Mouse (Mus musculus): ENCODE measurements around the gene Tex21. TPM values are rescaled to one million over a fixed set of nuclear protein-coding genes. Genes with fewer than 3 reads are reported as not detected.

Tex21 gene
- polyA plus RNA-seq, 1 experiment: not detected

DNA sequence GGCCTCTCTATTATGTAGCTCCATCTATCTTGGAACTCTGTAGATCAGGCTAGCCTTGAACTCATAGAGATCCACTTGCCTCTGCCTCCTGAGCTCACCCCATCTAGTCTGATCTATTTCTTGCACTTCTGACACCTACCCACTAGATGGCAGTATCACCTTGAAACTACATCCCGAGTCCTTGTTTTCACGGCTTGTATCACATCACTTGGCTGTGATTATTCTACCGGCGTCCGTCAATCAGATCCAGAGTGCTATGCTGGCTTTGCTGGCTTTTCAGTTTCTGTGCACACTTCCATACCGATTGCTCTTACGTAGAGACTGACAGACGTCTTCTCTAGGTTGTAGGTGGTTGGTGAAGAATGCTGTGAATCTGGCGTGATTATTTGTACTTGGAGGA lies 20.3 kb upstream of the Tex21 start:
- Histone ChIP-seq H3ac (ENCODE audit: control insufficient read depth, insufficient read length, low read depth) (no peak overlapping the region), H3K4me3 (ENCODE audit: insufficient read depth, poor library complexity, severe bottlenecking) (no peak overlapping the region), H3K36me3 (ENCODE audit: control insufficient read depth, insufficient read depth) (peaks cover 44% of the 10 kb centered on the region), H3K27me3 (ENCODE audit: control insufficient read depth, insufficient read depth, insufficient read length) (no peaks in the 10 kb centered on the region), H3K79me2 (ENCODE audit: control insufficient read depth, insufficient read depth) (peaks cover 78% of the 10 kb centered on the region), H3K79me3 (ENCODE audit: low read depth) (peaks cover 64% of the 10 kb centered on the region)
- TF ChIP-seq FOSL1 (IDR thresholded peaks at IDR 0.05; ENCODE audit: insufficient read depth, low read length, poor library complexity, severe bottlenecking): no peak
- TF ChIP-seq MYOG (IDR thresholded peaks at IDR 0.05; ENCODE audit: control insufficient read depth, extremely low read depth, insufficient read length): no peak
- no peak for TF ChIP-seq CEBPB (IDR thresholded peaks at IDR 0.05; ENCODE audit: low read depth)
- TF ChIP-seq CTCF (IDR thresholded peaks at IDR 0.05; ENCODE audit: control insufficient read depth, insufficient read depth, insufficient read length): no peak
- no peak for TF ChIP-seq MAX (IDR thresholded peaks at IDR 0.05)
- no peak for TF ChIP-seq USF1 (IDR thresholded peaks at IDR 0.05; ENCODE audit: low read depth)
- TF ChIP-seq MYOD1 (IDR thresholded peaks at IDR 0.05; ENCODE audit: control insufficient read depth, insufficient read length, low read depth): no peak

DNA sequence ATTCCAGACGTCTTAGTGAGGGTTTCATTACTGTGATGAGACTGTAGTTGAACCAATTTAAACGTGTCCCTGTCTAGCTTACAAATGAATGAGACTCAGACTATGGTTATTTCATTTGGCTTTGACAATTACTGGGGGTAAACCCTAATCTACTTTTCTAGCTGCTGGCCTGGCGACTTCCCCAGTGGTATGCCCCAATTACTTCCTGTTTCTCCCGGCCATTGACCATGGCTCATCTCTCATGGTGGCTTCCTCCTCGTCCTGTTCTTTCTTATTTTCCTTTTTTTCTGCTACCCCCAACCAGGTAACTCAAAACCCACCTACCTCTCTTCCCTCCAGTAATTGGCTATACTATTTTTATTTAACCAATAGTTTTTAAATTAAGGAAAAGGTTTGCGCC lies 18.5 kb upstream of the Tex21 start:
- Histone ChIP-seq H3K79me3 (ENCODE audit: low read depth) (peaks cover 79% of the 10 kb centered on the region), H3ac (ENCODE audit: control insufficient read depth, insufficient read length, low read depth) (no peak overlapping the region), H3K79me2 (ENCODE audit: control insufficient read depth, insufficient read depth) (peaks cover 97% of the 10 kb centered on the region), H3K4me3 (ENCODE audit: insufficient read depth, poor library complexity, severe bottlenecking) (no peak overlapping the region), H3K27me3 (ENCODE audit: control insufficient read depth, insufficient read depth, insufficient read length) (no peaks in the 10 kb centered on the region), H3K36me3 (ENCODE audit: control insufficient read depth, insufficient read depth) (peaks cover 31% of the 10 kb centered on the region)
- no peak for TF ChIP-seq CTCF (IDR thresholded peaks at IDR 0.05; ENCODE audit: control insufficient read depth, insufficient read depth, insufficient read length)
- TF ChIP-seq CEBPB (IDR thresholded peaks at IDR 0.05; ENCODE audit: low read depth): no peak
- TF ChIP-seq USF1 (IDR thresholded peaks at IDR 0.05; ENCODE audit: low read depth): no peak
- TF ChIP-seq FOSL1 (IDR thresholded peaks at IDR 0.05; ENCODE audit: insufficient read depth, low read length, poor library complexity, severe bottlenecking): no peak
- TF ChIP-seq MYOD1 (IDR thresholded peaks at IDR 0.05; ENCODE audit: control insufficient read depth, insufficient read length, low read depth): no peak
- no peak for TF ChIP-seq MYOG (IDR thresholded peaks at IDR 0.05; ENCODE audit: control insufficient read depth, extremely low read depth, insufficient read length)
- TF ChIP-seq MAX (IDR thresholded peaks at IDR 0.05): no peak

DNA sequence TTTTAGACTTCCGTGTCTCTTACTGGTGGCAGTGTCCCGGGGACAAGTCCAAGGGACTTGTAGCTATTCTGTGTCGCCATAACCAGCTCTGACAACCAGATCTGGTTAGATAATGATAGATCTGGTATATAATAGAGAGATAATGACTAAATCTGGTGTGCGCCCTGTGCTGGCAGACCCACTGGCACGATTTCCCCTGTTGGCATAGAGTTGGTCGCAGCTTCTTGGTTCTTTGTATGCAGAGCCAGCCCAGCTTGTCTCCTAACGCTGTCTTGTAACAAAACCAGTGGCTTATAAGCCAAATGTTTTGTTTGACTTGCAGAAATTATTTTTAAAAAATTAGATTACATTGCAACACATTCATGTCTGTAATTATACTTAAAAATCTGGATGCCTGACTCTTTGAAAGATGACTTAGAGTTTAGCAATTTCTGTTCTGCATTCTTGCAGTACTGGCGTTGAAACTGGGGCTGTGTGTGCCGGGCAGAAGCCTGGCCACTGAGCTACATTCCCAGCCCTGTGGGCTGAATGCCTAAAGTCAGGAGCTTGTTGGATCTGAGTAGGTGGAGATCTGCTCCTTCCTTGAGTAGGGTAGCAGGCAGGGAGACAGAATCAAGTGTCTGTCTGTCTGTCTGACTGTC lies 17.9 kb upstream of the Tex21 start:
- no peak overlapping the region for H3ac ChIP-seq (ENCODE audit: control insufficient read depth, insufficient read length, low read depth)
- TF ChIP-seq MAX (IDR thresholded peaks at IDR 0.05): no peak
- no peak for TF ChIP-seq CEBPB (IDR thresholded peaks at IDR 0.05; ENCODE audit: low read depth)
- TF ChIP-seq FOSL1 (IDR thresholded peaks at IDR 0.05; ENCODE audit: insufficient read depth, low read length, poor library complexity, severe bottlenecking): no peak
- no peak for TF ChIP-seq MYOD1 (IDR thresholded peaks at IDR 0.05; ENCODE audit: control insufficient read depth, insufficient read length, low read depth)
- no peak for TF ChIP-seq USF1 (IDR thresholded peaks at IDR 0.05; ENCODE audit: low read depth)
- TF ChIP-seq CTCF (IDR thresholded peaks at IDR 0.05; ENCODE audit: control insufficient read depth, insufficient read depth, insufficient read length): no peak
- H3K27me3 ChIP-seq (ENCODE audit: control insufficient read depth, insufficient read depth, insufficient read length): no peaks in the 10 kb centered on the region
- H3K79me2 ChIP-seq (ENCODE audit: control insufficient read depth, insufficient read depth): peaks cover 100% of the 10 kb centered on the region
- H3K36me3 ChIP-seq (ENCODE audit: control insufficient read depth, insufficient read depth): peaks cover 28% of the 10 kb centered on the region
- H3K79me3 ChIP-seq (ENCODE audit: low read depth): peaks cover 83% of the 10 kb centered on the region
- H3K4me3 ChIP-seq (ENCODE audit: insufficient read depth, poor library complexity, severe bottlenecking): no peak overlapping the region

DNA sequence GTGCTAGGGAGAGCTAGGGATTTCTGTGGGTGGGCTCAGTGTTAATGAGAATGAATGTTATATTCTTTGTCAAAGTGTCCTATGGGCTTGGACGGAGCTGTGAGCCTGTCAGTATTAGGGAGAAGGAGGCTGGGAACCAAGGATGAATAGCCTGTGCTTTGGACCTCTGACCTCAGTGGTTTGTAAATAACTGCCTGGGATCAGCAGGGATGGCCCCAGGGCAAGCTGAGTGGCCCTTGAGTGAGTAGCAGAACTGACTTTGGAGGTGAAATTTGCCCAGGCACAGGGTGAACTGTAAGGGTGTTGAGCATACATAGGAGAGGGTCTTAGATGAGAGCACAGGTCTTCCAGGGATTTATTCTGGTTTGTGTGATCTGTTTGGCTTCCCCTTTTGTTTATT lies 17.3 kb upstream of the Tex21 start:
- peaks cover 27% of the 10 kb centered on the region for H3K36me3 ChIP-seq (ENCODE audit: control insufficient read depth, insufficient read depth)
- TF ChIP-seq CTCF (IDR thresholded peaks at IDR 0.05; ENCODE audit: control insufficient read depth, insufficient read depth, insufficient read length): no peak
- no peak for TF ChIP-seq FOSL1 (IDR thresholded peaks at IDR 0.05; ENCODE audit: insufficient read depth, low read length, poor library complexity, severe bottlenecking)
- no peak overlapping the region for H3K4me3 ChIP-seq (ENCODE audit: insufficient read depth, poor library complexity, severe bottlenecking)
- no peak overlapping the region for H3ac ChIP-seq (ENCODE audit: control insufficient read depth, insufficient read length, low read depth)
- peaks cover 100% of the 10 kb centered on the region for H3K79me2 ChIP-seq (ENCODE audit: control insufficient read depth, insufficient read depth)
- no peaks in the 10 kb centered on the region for H3K27me3 ChIP-seq (ENCODE audit: control insufficient read depth, insufficient read depth, insufficient read length)
- peaks cover 86% of the 10 kb centered on the region for H3K79me3 ChIP-seq (ENCODE audit: low read depth)

DNA sequence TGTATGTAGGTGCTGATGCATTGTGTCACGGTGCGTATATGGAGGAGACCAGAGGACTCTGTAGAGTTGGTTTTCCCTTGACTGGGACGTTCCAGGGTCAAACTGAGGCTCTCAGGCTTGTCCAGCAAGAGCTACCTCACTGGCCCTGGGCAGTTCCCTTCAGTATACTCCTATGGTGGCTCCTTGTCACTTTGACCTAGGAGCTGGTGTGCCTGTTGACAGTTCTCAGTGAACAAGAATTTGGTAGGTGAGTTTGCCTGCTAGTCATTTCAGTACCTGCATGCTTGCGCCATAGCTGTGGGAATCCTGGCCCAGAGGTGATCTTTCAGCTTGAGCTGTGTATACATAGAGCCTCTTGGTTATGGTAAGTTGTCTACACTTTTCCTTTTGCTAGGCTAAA lies 16.4 kb upstream of the Tex21 start:
- H3K27me3 ChIP-seq (ENCODE audit: control insufficient read depth, insufficient read depth, insufficient read length): no peaks in the 10 kb centered on the region
- no peak overlapping the region for H3K4me3 ChIP-seq (ENCODE audit: insufficient read depth, poor library complexity, severe bottlenecking)
- peaks cover 100% of the 10 kb centered on the region for H3K79me2 ChIP-seq (ENCODE audit: control insufficient read depth, insufficient read depth)
- peaks cover 90% of the 10 kb centered on the region for H3K79me3 ChIP-seq (ENCODE audit: low read depth)
- H3ac ChIP-seq (ENCODE audit: control insufficient read depth, insufficient read length, low read depth): no peak overlapping the region
- peaks cover 32% of the 10 kb centered on the region for H3K36me3 ChIP-seq (ENCODE audit: control insufficient read depth, insufficient read depth)
- TF ChIP-seq USF1 (IDR thresholded peaks at IDR 0.05; ENCODE audit: low read depth): no peak
- no peak for TF ChIP-seq MAX (IDR thresholded peaks at IDR 0.05)
- no peak for TF ChIP-seq CTCF (IDR thresholded peaks at IDR 0.05; ENCODE audit: control insufficient read depth, insufficient read depth, insufficient read length)
- no peak for TF ChIP-seq CEBPB (IDR thresholded peaks at IDR 0.05; ENCODE audit: low read depth)
- TF ChIP-seq MYOG (IDR thresholded peaks at IDR 0.05; ENCODE audit: control insufficient read depth, extremely low read depth, insufficient read length): no peak
- no peak for TF ChIP-seq FOSL1 (IDR thresholded peaks at IDR 0.05; ENCODE audit: insufficient read depth, low read length, poor library complexity, severe bottlenecking)
- no peak for TF ChIP-seq MYOD1 (IDR thresholded peaks at IDR 0.05; ENCODE audit: control insufficient read depth, insufficient read length, low read depth)

DNA sequence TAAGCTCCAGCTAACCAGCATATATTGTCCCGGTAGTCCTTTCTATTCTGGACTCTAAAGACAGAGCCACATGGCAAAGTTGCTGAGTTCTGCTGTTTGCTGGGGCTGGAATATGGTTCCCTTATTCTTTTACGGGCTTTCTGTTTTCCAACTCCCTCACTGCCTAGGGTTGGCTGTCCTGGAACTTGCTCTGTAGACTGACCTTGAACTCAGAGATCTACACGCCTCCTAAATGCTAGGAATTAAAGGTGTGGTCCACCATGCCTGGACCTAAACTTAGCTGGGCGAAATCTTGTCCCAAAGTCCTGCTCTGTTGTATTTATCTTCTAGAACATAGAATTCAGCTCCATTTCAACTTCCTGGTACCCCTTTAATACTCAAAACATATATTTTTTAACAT lies 15.0 kb upstream of the Tex21 start:
- Histone ChIP-seq H3K79me2 (ENCODE audit: control insufficient read depth, insufficient read depth) (peaks cover 100% of the 10 kb centered on the region), H3K4me3 (ENCODE audit: insufficient read depth, poor library complexity, severe bottlenecking) (no peak overlapping the region), H3K79me3 (ENCODE audit: low read depth) (peaks cover 94% of the 10 kb centered on the region), H3K36me3 (ENCODE audit: control insufficient read depth, insufficient read depth) (peaks cover 25% of the 10 kb centered on the region), H3ac (ENCODE audit: control insufficient read depth, insufficient read length, low read depth) (no peak overlapping the region), H3K27me3 (ENCODE audit: control insufficient read depth, insufficient read depth, insufficient read length) (no peaks in the 10 kb centered on the region)
- TF ChIP-seq CTCF (IDR thresholded peaks at IDR 0.05; ENCODE audit: control insufficient read depth, insufficient read depth, insufficient read length): no peak

Measured in C2C12 (cell line).